Mouse (Mus musculus) embryonic stem cell, embryonic (primary cell): ENCODE measurements around the gene Rasl10b.

ENCODE experiments used
- CTCF ChIA-PET, 4 experiments: fragments of 300-600 bp in 2 of 4; fragments of 350-600 bp in 2 of 4; sonication (Branson Sonifier 250); formaldehyde crosslinking; loops; one replicate each; lab custom pipeline; 2022; ENCODE audit warnings: inconsistent platforms in 2 of 4; lab: Charles Lee
- POLR2A ChIA-PET, 4 experiments: fragments of 300-600 bp in 2 of 4; fragments of 350-600 bp in 2 of 4; sonication (Branson Sonifier 250); formaldehyde crosslinking; loops; one replicate each; lab custom pipeline; 2022; ENCODE audit warnings: antibody characterized with exemption in 4 of 4, inconsistent platforms in 1 of 4; lab: Charles Lee

The Rasl10b gene

DNA sequence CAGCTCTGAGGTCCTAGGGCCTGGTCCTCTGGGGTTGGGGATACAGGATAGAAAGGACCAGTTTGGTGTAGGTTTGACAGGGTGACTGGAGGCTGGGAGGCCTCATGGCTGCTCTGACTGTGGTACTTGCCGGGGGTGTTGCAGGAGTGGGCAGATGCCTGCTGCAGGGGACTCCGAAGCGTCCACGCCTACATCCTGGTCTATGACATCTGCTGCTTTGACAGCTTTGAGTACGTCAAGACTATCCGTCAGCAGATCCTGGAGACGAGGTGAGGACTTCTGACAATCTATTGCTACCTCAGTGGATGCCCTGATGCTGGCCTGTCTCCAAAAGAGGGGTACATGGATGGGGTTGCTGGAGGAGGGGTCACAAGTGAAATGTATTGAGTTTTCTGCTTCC, 8.8 kb downstream of the Rasl10b start:
- CTCF ChIA-PET = interaction anchor here in 2 of 4 experiments (0.6 to 1.7 kb wide), 6 partner anchors 9 to 542 kb away, joined by 3 to 8 read pairs (median 4); partner anchors contain the start of gene Rasl10b (in 1 of the 2)
- POLR2A ChIA-PET = interaction anchor here in 3 of 4 experiments (0.6 to 1.7 kb wide), 17 partner anchors 9 to 524 kb away, joined by 3 to 7 read pairs (median 4); partner anchors contain the start of genes Rasl10b (in 2 of the 3), Ap2b1 (in 1 of the 3), Ddx52 (in 1 of the 3) and Heatr6 (in 1 of the 3)

DNA sequence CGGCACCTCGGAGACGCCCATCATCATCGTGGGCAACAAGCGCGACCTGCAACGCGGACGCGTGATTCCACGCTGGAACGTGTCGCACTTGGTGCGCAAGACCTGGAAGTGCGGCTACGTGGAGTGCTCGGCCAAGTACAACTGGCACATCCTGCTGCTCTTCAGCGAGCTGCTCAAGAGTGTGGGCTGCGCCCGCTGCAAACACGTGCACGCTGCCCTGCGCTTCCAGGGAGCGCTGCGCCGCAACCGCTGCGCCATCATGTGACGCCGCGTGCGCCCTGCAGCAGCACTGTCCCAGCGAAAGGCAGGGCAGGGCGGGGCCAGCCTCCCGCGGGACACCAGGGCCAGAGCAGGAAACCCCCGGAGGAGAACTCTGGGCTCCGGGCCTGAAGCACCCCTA, 9.6 kb downstream of the Rasl10b start:
- POLR2A ChIA-PET = interaction anchor here in 1 of 4 experiments (4.0 kb wide), 1 partner anchor 9 kb away, joined by 18 read pairs; the partner anchor contains the start of gene Rasl10b
- CTCF ChIA-PET = no interaction called here

DNA sequence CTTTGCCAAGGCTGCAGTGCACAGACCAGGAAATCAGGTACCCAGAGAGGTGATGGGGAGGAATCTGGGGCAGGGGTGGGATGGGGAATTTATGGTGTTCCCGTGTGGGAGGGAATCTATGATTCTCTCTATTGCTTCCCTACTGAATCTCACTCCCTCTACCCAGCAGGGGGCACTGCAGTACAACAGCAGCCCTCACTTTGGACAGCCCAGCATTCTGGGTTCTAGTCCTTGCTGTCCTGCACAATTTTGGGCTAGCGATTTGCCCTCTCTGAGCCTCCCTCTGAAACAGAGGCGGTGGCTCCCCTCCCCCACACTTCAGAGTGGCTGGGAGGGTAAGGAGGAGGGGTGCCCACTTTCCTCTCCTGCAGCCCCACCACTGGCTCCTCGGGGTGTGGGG, 11.4 kb downstream of the Rasl10b start:
- ChIA-PET CTCF (interaction anchor here in 3 of 4 experiments (0.6 to 1.9 kb wide), 4 partner anchors 20 to 121 kb away, joined by 3 to 11 read pairs (median 4); partner anchors contain the start of gene Ap2b1 (in 1 of the 3)), POLR2A (interaction anchor here in 3 of 4 experiments (1.2 to 4.0 kb wide), 6 partner anchors 9 to 149 kb away, joined by 3 to 18 read pairs (median 5); partner anchors contain the start of genes Rasl10b (in 2 of the 3), 1700020L24Rik (in 1 of the 3) and Gas2l2 (in 1 of the 3))

DNA sequence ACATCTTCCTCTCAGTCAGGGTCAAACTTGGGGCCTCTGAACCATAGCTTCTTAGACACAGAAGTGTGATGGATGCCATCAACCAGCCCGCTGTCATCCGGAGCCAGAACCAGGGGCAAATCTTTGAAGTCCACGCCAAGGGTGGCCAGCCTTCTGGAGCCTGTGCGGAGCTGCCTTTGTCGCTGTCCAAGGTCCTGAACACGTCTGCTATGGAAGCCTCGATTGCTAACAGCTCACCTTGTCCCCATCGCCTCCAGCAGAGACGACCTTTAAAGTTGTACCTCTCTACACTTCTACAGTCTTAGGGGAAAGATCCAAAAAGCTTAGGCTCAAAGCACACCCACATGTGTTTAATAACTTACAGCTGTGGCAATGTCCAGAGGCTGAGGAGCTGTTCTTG, 12.4 kb downstream of the Rasl10b start:
- ChIA-PET POLR2A (interaction anchor here in 3 of 4 experiments (0.6 to 4.0 kb wide), 19 partner anchors 8 to 333 kb away, joined by 3 to 18 read pairs (median 4); partner anchors contain the start of genes Rasl10b (in 2 of the 3), Taf15 (in 2 of the 3), 1700020L24Rik (in 1 of the 3) and Gas2l2 (in 1 of the 3)), CTCF (interaction anchor here (0.6 to 1.9 kb wide), 13 partner anchors 12 to 692 kb away, joined by 3 to 11 read pairs (median 4); partner anchors contain the start of genes Rasl10b (in 2 of the 4) and Ap2b1 (in 1 of the 4))

DNA sequence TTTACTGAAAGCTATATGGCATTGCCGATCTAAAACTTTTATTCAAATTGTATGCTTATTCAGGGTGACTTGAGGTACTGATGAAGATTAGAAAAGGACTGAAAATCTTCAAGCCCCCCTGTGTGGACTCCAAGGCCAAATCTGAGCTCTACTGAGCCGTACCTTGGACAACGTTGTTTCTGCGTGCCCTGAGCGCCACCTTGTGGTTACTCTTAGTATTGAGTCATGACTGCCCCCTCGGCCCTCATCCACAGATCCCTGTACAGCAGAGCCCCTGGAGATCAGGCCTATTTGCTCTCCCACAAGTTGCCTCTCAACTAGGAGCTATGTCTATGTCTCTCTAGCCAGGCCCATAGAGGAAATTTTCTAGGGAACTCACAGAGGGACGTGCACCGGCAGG, 15.7 kb downstream of the Rasl10b start:
- CTCF ChIA-PET = interaction anchor here (0.6 to 1.6 kb wide), 33 partner anchors 9 to 586 kb away, joined by 3 to 9 read pairs (median 4); partner anchors contain the start of genes Rasl10b (in 2 of the 4), Ap2b1 (in 1 of the 4) and Taf15 (in 1 of the 4)
- POLR2A ChIA-PET = interaction anchor here in 3 of 4 experiments (0.8 to 2.0 kb wide), 8 partner anchors 8 to 154 kb away, joined by 3 to 7 read pairs (median 3); partner anchors contain the start of genes Ap2b1 (in 1 of the 3) and Taf15 (in 1 of the 3)

DNA sequence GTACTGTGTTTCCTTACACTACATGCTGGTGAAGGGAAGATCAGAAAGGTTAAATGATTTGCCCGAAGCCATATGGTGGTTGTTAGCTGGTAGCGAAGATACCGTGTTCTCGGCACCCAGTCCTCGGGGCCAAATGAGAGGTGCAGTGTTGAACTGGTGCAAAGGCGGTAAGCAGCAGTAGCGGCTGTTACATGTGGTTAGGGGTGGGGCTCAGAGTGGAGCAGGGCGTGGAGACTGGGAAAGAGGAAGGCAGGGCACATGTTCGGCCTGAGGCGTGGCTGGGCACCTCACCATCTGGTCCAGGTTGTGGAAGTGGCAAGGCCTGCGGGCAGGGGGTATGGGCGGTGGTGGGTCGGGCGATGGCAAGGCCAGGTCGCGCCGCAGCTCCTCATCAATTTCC, 18.0 kb downstream of the Rasl10b start:
- ChIA-PET CTCF (interaction anchor here in 2 of 4 experiments (0.9 to 3.1 kb wide), 4 partner anchors 10 to 94 kb away, joined by 3 to 11 read pairs (median 3); partner anchors contain the start of gene Rasl10b (in 1 of the 2)), POLR2A (interaction anchor here in 2 of 4 experiments (0.8 to 2.7 kb wide), 18 partner anchors 9 to 156 kb away, joined by 3 to 11 read pairs (median 4); partner anchors contain the start of genes Ap2b1 (in 2 of the 2), Taf15 (in 2 of the 2) and Pex12 (in 1 of the 2))

DNA sequence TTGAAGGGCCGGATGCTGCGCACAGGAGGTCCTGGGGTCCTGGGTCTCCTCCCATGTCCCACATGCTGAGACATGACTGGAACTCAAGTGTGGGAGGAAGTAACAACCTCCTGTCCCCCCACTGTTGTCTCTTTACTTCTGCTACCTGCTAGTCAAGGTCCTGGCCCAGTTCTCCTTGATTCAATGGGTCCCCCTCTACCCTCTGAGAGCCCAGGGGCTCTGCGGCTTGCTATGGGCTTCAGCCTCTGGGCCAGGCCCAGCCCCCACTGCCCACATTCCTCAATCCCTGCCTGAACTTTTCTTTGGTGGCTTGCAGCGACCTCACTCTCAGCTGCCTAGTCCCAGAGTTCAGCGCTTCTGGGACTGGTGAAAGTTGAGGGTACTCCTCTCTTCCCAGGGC, 20.4 kb downstream of the Rasl10b start, which contains the start of gene Gas2l2:
Gene Gas2l2, minus strand, starts transcription at position 101 of the 400 bp plus-strand sequence.
- ChIA-PET CTCF (interaction anchor here in 1 of 4 experiments (3.1 kb wide), 1 partner anchor 11 kb away, joined by 11 read pairs; no protein-coding TSS in a partner anchor), POLR2A (interaction anchor here in 3 of 4 experiments (0.8 to 1.7 kb wide), 4 partner anchors 8 to 158 kb away, joined by 3 to 7 read pairs (median 4); no protein-coding TSS in a partner anchor)

DNA sequence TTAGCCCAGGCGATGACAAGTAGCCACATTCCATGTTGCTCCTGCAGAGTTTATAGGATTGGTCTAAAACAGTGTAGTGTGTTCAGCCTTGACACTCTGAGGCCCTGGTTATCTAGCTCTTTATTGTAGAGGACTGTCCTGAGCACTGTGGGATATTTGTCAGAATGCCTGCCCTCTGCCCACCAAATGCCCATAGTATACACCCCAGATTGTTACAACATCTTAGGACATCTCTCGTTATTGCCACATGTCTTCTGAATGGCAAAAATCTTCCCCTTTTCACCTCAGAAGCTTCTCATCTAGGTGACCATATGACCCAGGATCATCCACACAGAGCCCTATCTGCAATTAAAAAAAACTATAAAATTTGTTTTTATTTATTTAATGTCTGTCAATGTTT, 23.6 kb downstream of the Rasl10b start:
- CTCF ChIA-PET = interaction anchor here in 1 of 4 experiments (0.9 kb wide), 1 partner anchor 10 kb away, joined by 4 read pairs; no protein-coding TSS in a partner anchor
- POLR2A ChIA-PET = interaction anchor here in 1 of 4 experiments (1.1 kb wide), 1 partner anchor 321 kb away, joined by 3 read pairs; the partner anchor contains the start of gene Heatr6

DNA sequence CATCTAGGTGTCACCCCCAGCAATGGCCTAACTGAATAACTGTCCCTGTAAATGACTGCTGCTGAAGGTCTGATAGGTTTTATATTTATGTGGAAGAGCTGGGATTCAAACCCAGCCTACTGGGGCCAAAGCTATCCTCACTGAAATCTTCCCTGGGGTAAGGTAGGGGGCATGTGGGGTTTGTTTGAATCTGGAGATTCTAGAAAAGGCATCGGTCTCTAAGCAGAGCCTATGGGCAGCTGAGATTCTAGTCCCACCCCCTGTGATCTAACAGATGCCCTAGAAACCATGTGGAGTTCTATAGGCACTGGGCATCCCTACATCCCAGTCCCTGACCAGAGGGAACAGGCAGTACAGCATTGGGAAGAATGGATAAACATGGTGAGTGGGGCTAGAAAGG, 28.4 kb downstream of the Rasl10b start, which contains the start of gene 1700020L24Rik:
Gene 1700020L24Rik, plus strand, starts transcription at position 301 of the 400 bp plus-strand sequence.
- CTCF ChIA-PET = interaction anchor here in 1 of 4 experiments (1.0 to 1.6 kb wide), 2 partner anchors 16 to 68 kb away, joined by 3 to 6 read pairs; no protein-coding TSS in a partner anchor
- POLR2A ChIA-PET = interaction anchor here in 1 of 4 experiments (1.4 to 2.1 kb wide), 2 partner anchors 16 to 38 kb away, joined by 4 to 5 read pairs; no protein-coding TSS in a partner anchor

DNA sequence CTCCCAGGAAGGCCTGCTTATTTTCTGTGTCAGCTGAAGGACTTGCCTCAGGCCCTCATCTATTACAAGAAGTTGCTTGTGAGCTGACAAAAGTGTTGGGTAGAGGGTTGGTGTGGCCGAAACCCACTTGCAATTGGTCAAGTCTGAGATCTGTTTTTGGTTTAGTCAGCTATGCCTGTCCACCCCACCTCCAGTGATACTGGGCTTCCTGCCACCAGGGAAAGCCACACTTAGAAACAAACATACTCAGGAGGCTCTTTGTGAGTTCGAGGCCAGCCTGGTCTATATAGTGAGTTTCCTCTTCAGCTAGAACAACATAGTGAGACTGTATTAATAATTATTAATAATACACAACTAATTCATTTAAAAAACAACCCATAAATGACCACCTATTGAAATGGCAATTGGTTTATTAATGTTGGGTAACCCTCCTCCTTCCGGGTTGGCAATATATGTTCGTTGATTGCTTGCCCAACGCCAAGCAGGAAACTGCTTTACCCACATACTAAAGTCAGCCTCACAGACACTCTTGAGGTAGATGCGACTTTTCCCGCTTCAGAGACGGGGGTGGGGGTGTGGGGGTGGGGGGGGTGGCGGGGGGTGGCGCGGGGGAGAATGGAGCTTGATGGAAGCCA, 30.6 kb downstream of the Rasl10b start:
- ChIA-PET POLR2A (interaction anchor here (1.0 to 30.5 kb wide), 9 partner anchors 11 to 148 kb away, joined by 3 to 563 read pairs (median 4); partner anchors contain the start of genes Taf15 (in 3 of the 4) and Gas2l2 (in 1 of the 4)), CTCF (interaction anchor here (0.7 to 5.5 kb wide), 32 partner anchors 11 to 156 kb away, joined by 3 to 34 read pairs (median 4); partner anchors contain the start of genes Taf15 (in 3 of the 4), Ap2b1 (in 1 of the 4), Gas2l2 (in 1 of the 4) and Mmp28 (in 1 of the 4))

DNA sequence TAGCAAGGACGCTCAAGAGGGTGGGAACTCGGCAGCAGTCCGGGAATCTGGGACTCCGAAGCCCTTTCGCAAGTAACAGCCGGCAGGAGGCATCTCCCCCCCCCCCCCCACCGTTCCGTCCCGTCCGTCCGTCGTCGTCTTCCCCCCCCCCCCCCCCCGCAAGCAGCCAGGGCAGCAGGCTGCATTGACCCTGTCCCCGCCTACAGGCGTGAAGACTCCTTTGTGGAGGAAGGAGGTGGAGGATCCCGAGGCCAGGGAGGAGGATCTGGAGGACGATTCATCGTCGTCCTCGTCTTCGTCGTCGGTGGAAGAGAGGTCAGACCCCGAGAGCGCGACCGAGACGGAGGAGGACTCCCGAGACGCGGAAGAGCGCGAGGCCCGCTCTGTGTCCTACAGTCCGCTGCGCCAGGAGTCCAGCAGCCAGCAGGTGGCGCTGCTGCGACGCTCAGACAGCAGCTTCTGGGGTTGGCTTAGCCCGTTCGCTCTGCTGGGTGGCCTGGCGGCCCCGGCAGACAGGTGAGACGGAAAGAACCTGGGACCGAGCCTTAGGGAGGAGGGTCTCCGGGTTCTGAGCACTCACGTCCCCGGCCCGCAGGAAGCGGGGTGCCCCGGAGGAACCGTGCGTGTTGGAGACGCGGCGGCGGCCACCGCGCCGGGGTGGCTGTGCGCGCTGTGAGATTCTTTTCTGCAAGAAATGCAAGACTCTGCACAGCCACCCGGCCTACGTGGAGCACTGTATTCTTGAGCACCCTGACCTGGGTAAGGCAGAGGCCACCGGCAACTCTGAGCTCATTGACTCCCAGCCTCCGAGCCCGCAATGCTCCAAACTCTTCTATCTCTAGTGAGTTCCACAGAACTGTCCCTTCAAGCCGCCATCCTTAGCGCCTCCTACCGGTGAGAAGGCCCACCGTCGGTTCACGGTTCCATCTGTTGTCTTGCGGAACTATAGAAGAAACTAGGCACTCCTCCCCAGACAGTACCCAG, 31.4 kb downstream of the Rasl10b start:
- ChIA-PET CTCF (interaction anchor here (0.6 to 5.5 kb wide), 36 partner anchors 10 to 594 kb away, joined by 3 to 34 read pairs (median 4); partner anchors contain the start of genes Taf15 (in 3 of the 4), Ap2b1 (in 1 of the 4), Gas2l2 (in 1 of the 4) and Mmp28 (in 1 of the 4)), POLR2A (interaction anchor here (0.7 to 30.5 kb wide), 13 partner anchors 9 to 138 kb away, joined by 3 to 563 read pairs (median 4); partner anchors contain the start of genes Taf15 (in 3 of the 4), Gas2l2 (in 1 of the 4) and Pex12 (in 1 of the 4))

DNA sequence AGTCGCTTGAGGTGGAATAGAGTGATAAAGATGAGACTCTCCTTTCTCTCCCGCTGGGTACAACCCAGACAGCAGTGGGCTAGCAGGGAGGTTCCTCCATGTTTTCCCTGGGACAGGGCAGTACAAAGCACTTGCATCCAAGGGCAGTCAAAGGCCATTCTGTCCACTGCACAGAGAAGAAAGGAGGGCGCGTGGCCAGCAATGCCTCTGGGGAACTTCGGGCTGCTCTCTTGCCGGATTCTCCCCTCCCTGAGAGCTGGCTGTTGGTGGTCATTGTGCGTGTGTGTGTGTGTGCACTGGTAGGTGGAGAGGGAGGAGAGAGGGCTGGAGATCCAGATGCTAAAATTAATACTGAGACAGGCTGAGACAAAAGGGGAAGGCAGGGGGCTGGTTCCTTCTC, 32.3 kb downstream of the Rasl10b start:
- POLR2A ChIA-PET = interaction anchor here (0.5 to 30.5 kb wide), 13 partner anchors 8 to 139 kb away, joined by 3 to 563 read pairs (median 4); partner anchors contain the start of genes Taf15 (in 3 of the 4), Gas2l2 (in 1 of the 4) and Pex12 (in 1 of the 4)
- CTCF ChIA-PET = interaction anchor here in 3 of 4 experiments (1.3 to 5.5 kb wide), 13 partner anchors 8 to 142 kb away, joined by 3 to 34 read pairs (median 6); partner anchors contain the start of genes Taf15 (in 3 of the 3) and Ap2b1 (in 1 of the 3)

DNA sequence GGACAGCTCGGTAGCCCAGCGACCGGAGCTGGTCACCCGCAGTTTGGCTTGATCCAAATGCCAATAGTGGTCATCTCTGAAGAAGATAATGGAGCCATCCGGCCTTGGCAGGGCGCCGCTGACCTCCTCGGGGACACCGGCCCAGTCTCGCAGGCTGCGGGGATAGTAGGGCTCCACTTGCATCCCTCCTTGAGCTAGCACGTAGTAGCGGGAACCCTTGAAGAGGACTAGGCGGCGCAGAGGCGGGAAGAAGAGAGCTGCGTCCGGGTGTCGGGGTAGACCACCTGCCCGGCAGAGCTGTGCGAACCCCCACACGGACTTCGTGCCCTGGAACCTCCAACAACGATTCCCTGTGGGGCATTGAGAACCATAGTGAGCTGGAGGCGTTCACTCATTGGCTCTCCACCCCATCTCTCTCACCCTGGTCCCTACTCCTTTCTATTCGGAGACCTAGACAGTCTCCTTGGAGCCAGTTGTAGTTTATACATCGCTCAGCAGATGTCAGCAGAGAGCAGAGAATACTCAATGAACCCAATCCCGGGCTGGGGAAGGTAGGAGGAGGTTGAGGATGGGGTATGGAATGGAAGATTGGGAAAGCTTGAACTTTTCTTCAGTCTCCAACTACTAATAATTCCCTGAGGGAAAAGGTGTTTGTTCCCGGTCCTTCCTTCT, 33.8 kb downstream of the Rasl10b start:
- ChIA-PET POLR2A (interaction anchor here (0.8 to 30.5 kb wide), 16 partner anchors 9 to 171 kb away, joined by 3 to 563 read pairs (median 4); partner anchors contain the start of genes Taf15 (in 4 of the 4), Mmp28 (in 2 of the 4) and Ap2b1 (in 1 of the 4)), CTCF (interaction anchor here (0.5 to 5.5 kb wide), 24 partner anchors 10 to 528 kb away, joined by 3 to 34 read pairs (median 4); partner anchors contain the start of gene Taf15 (in 3 of the 4))

DNA sequence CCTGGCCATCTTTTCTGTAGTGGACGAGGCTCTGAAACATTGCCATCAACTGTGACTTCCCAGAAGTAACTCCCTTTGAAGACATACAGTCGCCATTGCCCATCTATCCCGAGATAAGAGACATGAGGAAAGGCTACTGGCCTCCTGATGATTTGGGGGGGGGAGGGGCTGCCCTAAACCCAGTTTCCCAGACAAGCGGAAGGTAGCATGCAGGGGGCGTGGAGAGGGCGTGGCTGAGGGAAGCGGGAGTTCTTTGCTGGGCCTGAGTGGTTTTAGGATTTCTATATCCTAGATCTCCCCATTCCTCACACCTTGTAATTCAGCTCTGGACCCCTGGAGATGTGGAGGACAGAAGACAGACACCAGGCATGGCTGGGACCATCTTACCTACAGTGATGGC, 34.9 kb downstream of the Rasl10b start:
- ChIA-PET POLR2A (interaction anchor here in 3 of 4 experiments (0.8 to 30.5 kb wide), 7 partner anchors 12 to 58 kb away, joined by 3 to 563 read pairs (median 5); partner anchors contain the start of genes Taf15 (in 3 of the 3) and Mmp28 (in 1 of the 3)), CTCF (interaction anchor here in 3 of 4 experiments (0.7 to 5.5 kb wide), 9 partner anchors 14 to 529 kb away, joined by 3 to 34 read pairs (median 4); partner anchors contain the start of gene Taf15 (in 2 of the 3))

DNA sequence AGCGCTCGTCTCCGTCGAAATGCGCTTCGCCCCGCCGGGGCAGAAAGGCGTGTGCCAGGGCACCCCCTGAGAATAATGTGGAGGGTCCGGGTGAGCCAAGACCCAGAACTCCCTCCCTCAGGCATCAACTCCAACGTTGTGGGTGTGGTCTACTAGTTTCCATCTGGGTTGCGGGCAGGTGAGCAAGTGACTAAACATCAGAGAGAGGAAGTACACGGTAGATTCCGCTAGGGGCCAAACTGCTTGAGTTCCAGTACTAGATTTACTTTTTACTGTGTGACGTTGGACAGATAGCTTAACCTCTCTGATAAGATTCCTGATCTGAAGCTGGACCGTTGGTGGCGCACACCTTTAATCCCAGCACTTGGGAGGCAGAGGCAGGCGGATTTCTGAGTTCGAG, 36.1 kb downstream of the Rasl10b start:
- CTCF ChIA-PET = interaction anchor here in 2 of 4 experiments (0.6 to 1.7 kb wide), 6 partner anchors 10 to 111 kb away, joined by 3 to 12 read pairs (median 3); partner anchors contain the start of gene Taf15 (in 1 of the 2)
- POLR2A ChIA-PET = interaction anchor here in 3 of 4 experiments (0.8 to 30.5 kb wide), 8 partner anchors 13 to 44 kb away, joined by 3 to 563 read pairs (median 4); partner anchors contain the start of genes Taf15 (in 3 of the 3) and Mmp28 (in 1 of the 3)
